Mouse (Mus musculus) liver, embryonic 15.5 days (tissue): ENCODE data around the gene Wdr24. TPM values are rescaled to one million over a fixed set of nuclear protein-coding genes. Genes with fewer than 3 reads are reported as not detected.
A peak's percentile ranks its signal among the peaks of the same experiment; 100 is the strongest.

ENCODE experiments used
- ATAC-seq: fragments of 200-750 bp; cut with Nextera tagmentation; 2 replicates; pipeline ENCODE4 v1.8.0; 2017; ENCODE audit warnings: moderate number of reproducible peaks, mild to moderate bottlenecking, moderate library complexity; ENCODE audit not compliant: insufficient read depth
- H3K27ac ChIP-seq: fragments of 300-500 bp; sonication (generic); replicated peaks from 2 replicates; pipeline ENCODE4 v1.5.1; 2015; ENCODE audit warnings: mild to moderate bottlenecking, inconsistent platforms
- H3K27me3 ChIP-seq: fragments of 300-500 bp; sonication (generic); 2 replicates; pipeline ENCODE4 v1.6.1; 2015; ENCODE audit warnings: mild to moderate bottlenecking, inconsistent platforms
- H3K36me3 ChIP-seq: fragments of 300-500 bp; sonication (generic); replicated peaks from 2 replicates; pipeline ENCODE4 v1.6.1; 2015; ENCODE audit warnings: moderate library complexity, mild to moderate bottlenecking, inconsistent platforms
- H3K4me1 ChIP-seq: fragments of 300-500 bp; sonication (generic); replicated peaks from 2 replicates; pipeline ENCODE4 v1.6.1; 2015; ENCODE audit warnings: inconsistent platforms
- H3K4me2 ChIP-seq: fragments of 300-500 bp; sonication (generic); 2 replicates; pipeline ENCODE4 v1.6.1; 2015; ENCODE audit warnings: moderate library complexity, mild to moderate bottlenecking, inconsistent platforms
- H3K4me3 ChIP-seq: fragments of 300-500 bp; sonication (generic); replicated peaks from 2 replicates; pipeline ENCODE4 v1.5.1; 2015; ENCODE audit warnings: mild to moderate bottlenecking, inconsistent platforms
- H3K9ac ChIP-seq: fragments of 300-500 bp; sonication (generic); 2 replicates; pipeline ENCODE4 v1.6.1; 2015; ENCODE audit warnings: moderate library complexity, mild to moderate bottlenecking, inconsistent platforms
- H3K9me3 ChIP-seq: fragments of 300-500 bp; sonication (generic); replicated peaks from 2 replicates; pipeline ENCODE4 v1.6.1; 2016; ENCODE audit warnings: inconsistent platforms
- WGBS: fragments of 180-500 bp; shearing (Covaris S2); methylation state at CpG from one replicate; pipeline ENCODE4 v1.1.7; 2015; ENCODE audit warnings: mixed read lengths; ENCODE audit not compliant: insufficient replicate concordance; 5-methylcytosine and 5-hydroxymethylcytosine counted together
- polyA plus RNA-seq: library from polyadenylated mRNA; unstranded; fragments of >200 nt; fragmentation: Nextera tagmentation; extraction: Ambion mirVana; gene quantifications from 2 replicates; pipeline ENCODE4 v1.2.1, GENCODE M21; 2015

Gene Wdr24
- polyA plus RNA-seq, 1 experiment from 2014 or later, result 11.7 TPM

DNA sequence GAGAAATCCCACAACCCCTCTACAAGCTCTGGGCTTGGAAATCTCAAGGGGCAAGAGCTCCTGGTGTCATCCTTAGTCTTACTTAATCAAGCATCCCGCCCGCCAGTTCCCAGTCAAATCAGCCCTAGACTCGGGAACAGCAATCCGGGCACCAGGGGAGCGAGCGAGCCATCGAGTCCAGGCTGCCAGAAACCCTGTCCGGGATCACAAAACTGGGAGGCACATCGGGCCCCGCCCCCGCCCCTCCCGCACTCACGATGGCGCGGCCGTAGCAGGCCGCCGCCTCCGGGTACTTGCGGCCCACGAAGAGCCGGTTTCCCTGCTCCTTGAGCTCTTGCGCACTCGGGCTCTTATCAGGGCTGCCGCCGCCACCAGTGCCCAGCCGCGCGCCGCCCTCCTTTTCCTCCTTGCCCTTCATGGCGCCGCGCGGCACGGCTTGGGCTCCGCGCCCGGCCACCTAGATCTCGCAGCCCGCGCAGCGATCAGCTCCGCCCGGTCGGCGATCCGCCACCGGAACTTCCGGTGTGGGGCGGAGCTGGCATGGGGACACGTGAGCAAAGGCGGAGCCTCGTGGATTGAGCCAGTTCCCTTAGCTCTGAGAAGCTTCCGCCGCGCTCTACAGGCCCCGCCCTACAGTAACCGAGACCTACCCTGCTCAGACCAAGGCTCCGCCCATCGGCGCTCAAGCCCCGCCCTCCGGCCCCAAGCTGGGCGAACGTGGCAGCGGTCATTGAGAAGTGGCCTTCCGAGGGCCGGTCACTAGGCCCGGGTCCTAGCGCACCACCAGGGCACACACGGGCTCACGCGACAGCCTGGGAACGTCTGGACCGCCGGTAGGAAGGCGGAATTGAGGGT lies 9.2 kb downstream of the Wdr24 start:
- H3K4me1 ChIP-seq, result peaks cover 92% of the 10 kb centered on the region
- peak overlapping the region; percentile 92 for H3K4me2 ChIP-seq
- peak overlapping the region; percentile 72 for H3K4me3 ChIP-seq
- peaks cover 41% of the 10 kb centered on the region for H3K36me3 ChIP-seq
- H3K27me3 ChIP-seq, result no peaks in the 10 kb centered on the region
- ATAC-seq, result peak; percentile 87
- H3K27ac ChIP-seq, result peak overlapping the region; percentile 90
- H3K9ac ChIP-seq, result peak overlapping the region; percentile 79
- no peaks in the 10 kb centered on the region for H3K9me3 ChIP-seq
- WGBS, result 0% methylated on average over 75 of the region's 77 CpGs

DNA sequence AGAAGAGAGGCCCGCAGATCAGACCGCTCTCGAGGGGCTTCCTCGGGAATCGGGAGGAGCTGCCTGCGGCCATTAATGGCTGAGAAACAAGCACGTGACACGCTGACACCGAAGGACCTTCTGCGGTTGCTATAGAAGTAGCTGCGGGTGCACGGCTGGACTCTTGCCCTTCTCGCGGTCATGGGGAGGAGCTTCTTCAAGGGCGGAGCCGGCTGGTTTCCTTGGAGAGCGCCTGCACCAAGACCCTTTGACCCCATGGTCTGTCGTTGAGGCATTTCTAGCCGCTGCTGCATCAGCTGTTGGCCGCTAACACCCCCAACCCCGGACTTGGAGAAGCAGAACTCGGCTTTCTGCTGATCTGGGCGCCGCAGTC lies 9.8 kb downstream of the Wdr24 start, which contains the start of gene Stub1:
Gene Stub1, minus strand, starts transcription at position 114 of the 373 bp plus-strand sequence.
- Histone ChIP-seq H3K27me3 (no peaks in the 10 kb centered on the region), H3K36me3 (peaks cover 41% of the 10 kb centered on the region)
- WGBS, result 0% methylated on average over 24 of the region's 24 CpGs

DNA sequence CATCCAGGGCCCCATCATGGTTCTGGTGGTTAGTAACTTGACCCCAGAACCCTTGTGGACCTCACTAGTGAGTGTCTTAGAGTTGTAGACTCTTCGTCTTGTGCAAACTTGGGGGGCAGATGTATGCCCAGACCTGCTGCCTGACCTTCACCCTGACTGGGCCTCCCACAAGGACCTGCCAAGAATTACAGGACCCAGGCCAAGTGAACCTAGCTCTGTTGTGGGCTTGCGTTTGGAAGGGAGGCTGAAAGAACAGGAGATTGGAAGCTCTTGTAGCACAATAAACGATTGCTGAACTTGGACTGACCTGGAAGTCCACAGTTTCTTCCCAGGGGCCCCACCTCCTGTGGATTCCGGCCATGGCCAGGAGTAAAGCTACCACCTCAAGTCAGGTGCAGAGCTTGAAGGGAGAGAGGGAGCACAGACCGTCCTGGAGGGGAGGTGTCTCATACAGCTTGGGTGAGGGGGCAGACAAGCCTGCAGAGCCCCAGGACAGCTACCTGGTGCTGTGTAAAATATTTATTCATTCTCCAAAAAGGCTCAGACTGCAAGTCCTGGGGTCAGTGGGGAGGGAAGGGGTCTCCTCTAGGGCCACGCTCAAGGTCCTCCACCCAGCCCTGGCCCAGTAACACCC lies 10.7 kb downstream of the Wdr24 start:
- Histone ChIP-seq H3K27me3 (no peaks in the 10 kb centered on the region), H3K9me3 (no peaks in the 10 kb centered on the region), H3K4me3 (peak overlapping the region; percentile 72), H3K9ac (peak overlapping the region; percentile 71), H3K4me1 (peaks cover 91% of the 10 kb centered on the region), H3K36me3 (peaks cover 46% of the 10 kb centered on the region), H3K4me2 (peak overlapping the region; percentile 92), H3K27ac (peak overlapping the region; percentile 90)
- 33% methylated on average over 6 of the region's 6 CpGs for WGBS
- ATAC-seq, result no peak

More for the DNA sequence above, 9.8 kb downstream of the Wdr24 start, which contains the start of gene Stub1:
- Histone ChIP-seq H3K4me2 (peak within 1 kb of the TSS; percentile 92), H3K4me3 (peak within 1 kb of the TSS; percentile 72), H3K4me1 (peaks cover 95% of the 10 kb centered on the region), H3K9ac (peak within 1 kb of the TSS; percentile 79), H3K9me3 (no peaks in the 10 kb centered on the region), H3K27ac (peak within 1 kb of the TSS; percentile 90)
- ATAC-seq, result peak; percentile 59

DNA sequence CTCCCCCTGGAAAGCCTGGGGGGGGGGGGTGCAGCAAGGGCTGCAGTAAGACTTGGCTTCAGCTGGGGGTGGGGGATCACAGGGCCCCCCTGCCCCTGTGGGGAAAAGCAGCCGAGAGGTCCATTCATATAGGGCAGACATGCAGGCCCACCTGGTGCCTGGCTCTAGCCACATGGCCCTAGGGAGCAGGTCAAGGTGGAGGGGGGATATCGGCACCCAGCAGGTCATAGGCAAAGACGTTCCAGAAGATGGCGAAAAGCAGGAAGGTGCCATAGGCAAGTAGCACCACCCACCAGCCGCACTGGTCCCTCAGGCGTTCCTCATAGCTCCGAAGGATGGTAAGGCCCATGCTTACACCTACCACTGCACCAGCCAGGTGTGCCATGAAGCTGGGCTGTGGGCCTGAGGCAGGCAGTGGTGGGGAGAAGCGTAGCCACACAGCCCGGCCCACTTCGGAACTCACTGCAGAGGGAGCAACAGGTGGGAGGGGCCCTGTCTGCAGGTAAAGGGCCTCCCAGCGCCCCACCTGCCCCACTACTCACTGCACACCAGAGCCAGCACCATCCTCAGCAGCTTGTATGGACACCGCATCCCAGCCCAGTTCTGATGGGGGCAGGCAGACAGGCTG lies 11.3 kb downstream of the Wdr24 start:
- H3K4me2 ChIP-seq, result peak overlapping the region; percentile 92
- ATAC-seq, result no peak
- 67% methylated on average over 12 of the region's 12 CpGs for WGBS
- H3K9me3 ChIP-seq, result no peaks in the 10 kb centered on the region
- 0 out of 2 replicates have a peak overlapping the region, but pooled peaks have one; percentile 90 for H3K27ac ChIP-seq
- H3K36me3 ChIP-seq, result peaks cover 49% of the 10 kb centered on the region
- H3K9ac ChIP-seq, result peak overlapping the region; percentile 71; the same call in 1 of the 2 replicates
- H3K27me3 ChIP-seq, result no peaks in the 10 kb centered on the region
- H3K4me3 ChIP-seq, result peak overlapping the region; percentile 72
- H3K4me1 ChIP-seq, result peaks cover 90% of the 10 kb centered on the region

DNA sequence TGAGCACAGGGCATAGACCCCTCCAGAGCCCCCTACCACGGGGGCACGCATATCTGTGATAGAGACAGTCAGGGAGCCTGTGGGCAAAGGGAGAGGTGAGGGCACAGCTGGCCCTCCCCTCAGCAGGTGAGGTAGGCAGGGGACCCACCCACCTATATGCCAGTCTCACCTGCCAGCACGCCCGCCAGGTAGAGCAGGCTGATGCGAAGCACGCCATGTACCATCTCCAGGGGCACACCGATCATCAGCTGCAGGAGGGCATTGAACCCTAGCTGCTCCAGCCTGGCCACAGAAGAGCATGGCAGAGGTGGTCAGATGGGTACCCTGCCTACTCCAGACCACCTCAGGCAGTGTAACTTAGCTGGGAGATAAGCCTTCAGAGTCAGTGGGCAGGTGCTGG lies 11.9 kb downstream of the Wdr24 start:
- H3K9ac ChIP-seq, result no peak overlapping the region

DNA sequence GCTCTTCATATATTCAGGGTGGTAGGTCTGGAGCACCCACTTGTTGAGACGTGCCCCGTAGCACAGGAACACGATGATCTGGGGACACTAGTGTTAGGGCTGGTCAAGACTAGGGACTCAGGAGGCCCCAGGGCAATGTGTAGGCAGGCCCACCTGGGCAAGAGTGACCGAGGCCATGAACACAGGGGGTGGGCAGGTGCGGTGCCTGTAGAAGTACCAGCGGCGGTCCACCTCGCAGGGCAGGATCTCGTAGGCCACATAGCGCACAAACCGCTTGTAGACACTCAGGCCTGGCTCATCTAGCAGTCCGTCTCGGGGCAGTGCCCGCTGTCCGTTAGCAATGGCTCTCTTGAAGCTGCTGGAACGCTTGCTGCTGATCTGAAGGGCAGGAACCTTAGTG lies 12.4 kb downstream of the Wdr24 start:
- no peak overlapping the region for H3K27ac ChIP-seq

More for the DNA sequence above, 11.9 kb downstream of the Wdr24 start:
- WGBS, result 88% methylated on average over 7 of the region's 7 CpGs
- Histone ChIP-seq H3K4me3 (no peak overlapping the region; the same call in 1 of the 2 replicates), H3K4me2 (peak overlapping the region; percentile 92), H3K9me3 (no peaks in the 10 kb centered on the region), H3K36me3 (peaks cover 49% of the 10 kb centered on the region), H3K27me3 (no peaks in the 10 kb centered on the region), H3K27ac (no peak overlapping the region), H3K4me1 (peaks cover 89% of the 10 kb centered on the region)
- ATAC-seq, result no peak

DNA sequence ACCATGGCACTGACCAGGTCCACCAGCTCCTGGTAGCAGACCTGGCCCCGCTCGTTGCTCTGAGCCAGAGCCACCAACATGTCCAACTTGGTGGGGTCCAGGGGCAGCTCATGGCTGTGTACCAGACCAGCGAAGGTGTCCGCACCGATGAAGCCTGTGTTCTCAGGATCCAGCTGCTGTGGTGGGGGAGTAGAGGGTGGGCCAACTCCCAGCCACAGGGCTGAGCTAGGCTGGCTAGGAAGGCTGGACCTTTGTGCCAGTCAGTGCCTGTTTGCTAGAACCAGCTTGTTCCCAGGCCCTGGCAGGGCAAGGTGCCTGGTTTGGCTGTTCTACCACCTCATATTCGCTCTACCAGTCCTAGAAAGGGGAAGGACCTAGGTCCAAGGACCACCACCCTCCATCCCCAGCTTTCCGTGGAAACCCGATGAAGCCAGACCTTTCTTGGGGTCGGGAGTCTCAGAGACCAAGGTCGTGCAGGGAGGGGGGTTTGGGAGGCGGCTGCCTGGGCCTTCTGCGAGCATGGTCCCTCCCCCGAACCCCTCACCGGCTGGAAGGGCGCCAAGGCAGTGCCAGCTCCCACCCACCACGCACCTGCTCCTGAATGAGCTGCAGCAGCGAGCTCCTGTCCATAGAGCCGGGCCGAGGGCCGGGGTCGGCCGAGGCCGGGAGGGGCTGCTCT lies 13.1 kb downstream of the Wdr24 start:
- H3K4me1 ChIP-seq, result peaks cover 82% of the 10 kb centered on the region

More for the DNA sequence above, 12.4 kb downstream of the Wdr24 start:
- no peaks in the 10 kb centered on the region for H3K9me3 ChIP-seq
- WGBS, result 89% methylated on average over 16 of the region's 16 CpGs
- H3K27me3 ChIP-seq, result no peaks in the 10 kb centered on the region
- H3K4me3 ChIP-seq, result no peak overlapping the region
- ATAC-seq, result no peak
- no peak overlapping the region for H3K9ac ChIP-seq
- H3K4me1 ChIP-seq, result peaks cover 87% of the 10 kb centered on the region
- H3K4me2 ChIP-seq, result no peak overlapping the region
- H3K36me3 ChIP-seq, result peaks cover 49% of the 10 kb centered on the region

DNA sequence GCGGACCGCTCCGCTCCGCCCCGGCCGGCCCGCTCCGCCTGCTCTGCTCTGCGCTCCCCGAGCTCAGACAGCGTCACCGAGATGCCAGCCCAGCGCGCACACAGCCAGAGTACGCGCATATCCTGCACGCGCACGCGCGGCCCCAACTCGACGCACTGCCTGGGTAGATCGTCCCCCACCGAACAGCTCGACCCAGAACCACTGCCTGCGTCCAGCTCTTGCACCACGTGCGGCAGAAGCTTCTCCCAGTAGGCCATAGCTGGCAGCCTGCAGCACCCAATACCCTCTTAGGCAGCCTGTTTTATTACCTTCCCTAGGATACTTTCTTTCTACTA lies 13.6 kb downstream of the Wdr24 start, which contains the start of gene Rhbdl1:
Gene Rhbdl1, minus strand, starts transcription at position 220 of the 335 bp plus-strand sequence.
- Histone ChIP-seq H3K9ac (peak within 1 kb of the TSS; percentile 30; the same call in 1 of the 2 replicates), H3K9me3 (no peaks in the 10 kb centered on the region), H3K36me3 (peaks cover 51% of the 10 kb centered on the region), H3K4me3 (peak within 1 kb of the TSS; percentile 37), H3K4me2 (peak within 1 kb of the TSS; percentile 75), H3K27me3 (no peaks in the 10 kb centered on the region), H3K27ac (no peak within 1 kb of the TSS), H3K4me1 (peaks cover 81% of the 10 kb centered on the region)
- ATAC-seq, result no peak
- WGBS, result 6% methylated on average over 29 of the region's 29 CpGs

More for the DNA sequence above, 13.1 kb downstream of the Wdr24 start:
- Histone ChIP-seq H3K9me3 (no peaks in the 10 kb centered on the region), H3K4me2 (peak overlapping the region; percentile 75), H3K27ac (no peak overlapping the region), H3K36me3 (peaks cover 49% of the 10 kb centered on the region), H3K27me3 (no peaks in the 10 kb centered on the region), H3K9ac (peak overlapping the region; percentile 30; the same call in 1 of the 2 replicates), H3K4me3 (peak overlapping the region; percentile 37)
- 29% methylated on average over 23 of the region's 23 CpGs for WGBS
- ATAC-seq, result no peak

DNA sequence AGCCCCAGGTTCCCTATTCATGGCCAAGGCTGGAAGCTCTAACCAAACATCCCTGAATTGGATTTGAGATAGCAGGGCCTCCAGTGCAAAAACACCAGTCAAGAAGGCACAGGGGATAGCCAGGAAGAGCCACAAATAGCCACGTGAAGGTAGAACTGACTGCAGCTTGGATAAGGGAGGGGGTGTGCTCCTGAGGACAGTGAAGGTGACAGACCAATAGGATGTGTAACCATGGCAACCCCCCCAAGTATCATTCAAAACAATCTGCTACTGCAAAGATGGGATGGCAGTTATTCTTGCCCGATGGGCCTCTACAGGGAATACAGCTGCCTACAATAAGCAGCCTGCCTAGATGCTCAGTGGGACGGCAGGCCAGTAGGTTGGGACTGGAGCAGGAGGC lies 14.1 kb downstream of the Wdr24 start:
- Histone ChIP-seq H3K9ac (no peak overlapping the region), H3K4me1 (peaks cover 82% of the 10 kb centered on the region), H3K27me3 (no peaks in the 10 kb centered on the region), H3K9me3 (no peaks in the 10 kb centered on the region), H3K4me3 (no peak overlapping the region), H3K36me3 (peaks cover 56% of the 10 kb centered on the region), H3K4me2 (peak overlapping the region; percentile 75; the same call in 1 of the 2 replicates), H3K27ac (no peak overlapping the region)
- WGBS, result 48% methylated on average over 3 of the region's 3 CpGs
- no peak for ATAC-seq

DNA sequence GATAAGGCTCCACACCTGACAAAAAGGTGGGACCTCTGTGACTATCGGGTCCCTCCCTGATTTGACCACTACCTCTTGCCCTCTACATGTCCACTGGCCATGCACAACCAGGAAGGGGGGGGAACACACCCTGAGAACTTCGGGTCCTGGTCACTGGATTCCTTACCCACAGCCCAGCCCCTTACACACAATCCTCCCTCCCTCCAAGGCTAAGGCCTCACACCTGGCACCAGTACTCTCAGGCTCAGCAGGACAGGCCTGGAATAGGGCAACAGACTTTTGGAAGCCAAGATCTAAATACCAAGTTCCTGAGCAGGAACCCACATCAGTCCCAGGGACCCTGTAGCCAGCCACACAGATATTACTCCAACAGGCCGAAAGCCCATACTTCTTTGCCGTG lies 15.5 kb downstream of the Wdr24 start:
- Histone ChIP-seq H3K27ac (peak overlapping the region; percentile 61; the same call in 1 of the 2 replicates), H3K4me1 (peaks cover 86% of the 10 kb centered on the region), H3K36me3 (peaks cover 64% of the 10 kb centered on the region), H3K27me3 (no peaks in the 10 kb centered on the region), H3K4me3 (no peak overlapping the region), H3K9me3 (no peaks in the 10 kb centered on the region), H3K4me2 (no peak overlapping the region), H3K9ac (no peak overlapping the region)
- no peak for ATAC-seq
- WGBS, result 68% methylated on average over 4 of the region's 4 CpGs
